Mouse (Mus musculus): Measurements from ENCODE around the gene Ctsw.

DNA sequence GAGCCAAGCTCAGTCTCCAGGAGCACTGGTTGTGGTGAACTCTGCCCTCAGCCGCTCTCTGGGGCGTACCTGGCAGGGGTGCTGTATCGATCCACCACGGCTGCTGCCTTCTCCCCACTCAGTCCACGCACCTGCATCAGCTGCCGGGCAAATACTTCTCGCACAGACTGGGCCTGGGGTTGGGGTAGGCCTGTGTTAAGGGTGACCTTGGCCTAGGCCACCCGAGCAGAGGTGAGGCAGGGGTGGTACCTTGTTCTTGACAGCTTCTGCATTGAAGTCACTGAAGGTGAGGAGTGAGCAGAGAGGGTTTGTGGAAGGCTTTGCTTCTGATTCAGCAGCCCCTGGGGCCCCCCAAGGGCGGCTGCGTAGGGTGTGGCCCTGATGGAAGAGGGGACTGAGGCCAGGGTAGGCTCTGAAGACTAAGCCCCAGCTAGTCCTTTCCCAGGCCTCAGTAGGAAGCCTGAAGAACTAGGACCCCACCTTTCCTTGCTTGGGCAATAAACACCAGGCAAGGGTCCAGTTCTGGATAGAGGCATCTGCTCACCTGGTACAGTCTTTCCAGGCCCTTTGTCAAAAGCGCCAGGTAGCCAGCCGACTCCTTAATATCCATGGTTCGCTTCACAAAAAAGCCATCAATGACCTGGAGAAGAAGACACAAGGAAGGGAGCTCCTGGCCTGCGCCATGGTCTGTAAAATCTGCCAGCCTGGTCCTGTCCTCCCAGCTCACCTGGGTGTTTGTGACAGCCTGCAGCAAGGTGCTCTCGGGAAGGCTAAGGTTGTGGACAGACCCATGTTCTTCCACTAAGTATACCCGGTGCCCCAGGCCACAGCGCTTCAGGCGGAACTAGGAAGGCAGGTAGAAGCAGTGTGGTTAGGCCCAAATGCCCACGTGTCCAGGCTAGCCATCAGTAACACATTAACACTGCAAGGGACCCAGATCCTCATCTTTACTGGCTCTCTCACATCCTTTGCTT is 15.4 kb upstream of the Ctsw start:
- TF ChIP-seq CTCF (IDR thresholded peaks at IDR 0.05; ENCODE audit: low read depth, low read length) (no peak), POLR2A (IDR thresholded peaks at IDR 0.05; ENCODE audit: extremely low read depth, insufficient read depth, low read length) (no peak)
